Mouse (Mus musculus) midbrain, embryonic 10.5 days (tissue): ENCODE measurements around the gene Cpsf7. TPM values are rescaled to one million over a fixed set of nuclear protein-coding genes. Genes with fewer than 3 reads are reported as not detected.

Source experiments
- DNase-seq: peaks from one replicate; pipeline ENCODE4 v3.0.0-alpha.2; 2017; ENCODE audit warnings: low spot score
- H3K27ac ChIP-seq: fragments of 300-500 bp; sonication (generic); replicated peaks from 2 replicates; pipeline ENCODE4 v1.5.1; 2016; ENCODE audit warnings: mild to moderate bottlenecking
- H3K27me3 ChIP-seq: fragments of 300-500 bp; sonication (generic); 2 replicates; pipeline ENCODE4 v1.6.1; 2016; ENCODE audit warnings: low read depth, mild to moderate bottlenecking; ENCODE audit not compliant: poor library complexity, severe bottlenecking
- H3K36me3 ChIP-seq: fragments of 300-500 bp; sonication (generic); 2 replicates; pipeline ENCODE4 v1.6.1; 2016; ENCODE audit warnings: mild to moderate bottlenecking, moderate library complexity
- H3K4me1 ChIP-seq: fragments of 300-500 bp; sonication (generic); 2 replicates; pipeline ENCODE4 v1.6.1; 2016
- H3K4me3 ChIP-seq: fragments of 300-500 bp; sonication (generic); 2 replicates; pipeline ENCODE4 v1.5.1; 2016; ENCODE audit warnings: mild to moderate bottlenecking, moderate library complexity
- H3K9me3 ChIP-seq: fragments of 300-500 bp; sonication (generic); replicated peaks from 2 replicates; pipeline ENCODE4 v1.6.1; 2016; ENCODE audit warnings: mild to moderate bottlenecking
- WGBS: fragments of 180-500 bp; shearing (Covaris S2); methylation state at CpG from one replicate; pipeline ENCODE4 v1.1.7; 2016; 5-methylcytosine and 5-hydroxymethylcytosine counted together
- polyA plus RNA-seq: library from polyadenylated mRNA; unstranded; fragments of >200 nt; fragmentation: Nextera tagmentation; extraction: Ambion mirVana; gene quantifications from 2 replicates; pipeline ENCODE4 v1.2.1, GENCODE M21; 2016

The Cpsf7 gene
- 57.9 and 63.2 TPM in 2 replicates for polyA plus RNA-seq

- DNase-seq, result peak; percentile 94
- Histone ChIP-seq H3K4me1 (peaks cover 36% of the 10 kb centered on the region), H3K27ac (peak within 1 kb of the TSS; percentile 100), H3K4me3 (peak within 1 kb of the TSS; percentile 98), H3K9me3 (no peaks in the 10 kb centered on the region), H3K27me3 (no peaks in the 10 kb centered on the region), H3K36me3 (peaks cover 37% of the 10 kb centered on the region)
- under 1% methylated on average over 93 of the region's 93 CpGs for WGBS
Measured at GRCm38 (mm10) chr19:10525106-10525901, at the start of gene Cpsf7. Gene Cpsf7, plus strand, starts transcription at chr19:10525266.

GRCm38 (mm10) chr19:10479541-10479940 is 45.5 kb upstream of the Cpsf7 start:
- H3K36me3 ChIP-seq, result no peaks in the 10 kb centered on the region
- WGBS, result 68% methylated on average over 4 of the region's 4 CpGs
- no peak for DNase-seq
- H3K4me1 ChIP-seq, result peaks cover 21% of the 10 kb centered on the region
- H3K27me3 ChIP-seq, result peaks cover 39% of the 10 kb centered on the region
- no peak overlapping the region for H3K4me3 ChIP-seq
- H3K27ac ChIP-seq, result no peak overlapping the region
- no peaks in the 10 kb centered on the region for H3K9me3 ChIP-seq

- peak; percentile 83 for DNase-seq
- WGBS, result 28% methylated on average over 6 of the region's 6 CpGs
- H3K4me1 ChIP-seq, result peaks cover 24% of the 10 kb centered on the region
- H3K36me3 ChIP-seq, result no peaks in the 10 kb centered on the region
- H3K9me3 ChIP-seq, result no peaks in the 10 kb centered on the region
- H3K4me3 ChIP-seq, result no peak within 1 kb of the TSS
- H3K27me3 ChIP-seq, result peaks cover 37% of the 10 kb centered on the region
- H3K27ac ChIP-seq, result no peak within 1 kb of the TSS; the same call in 1 of the 2 replicates
Measured at GRCm38 (mm10) chr19:10482703-10483102, 42.4 kb upstream of the Cpsf7 start, which contains the start of gene Ppp1r32. Gene Ppp1r32, minus strand, starts transcription at chr19:10482928.

- WGBS, result 26% methylated on average over 9 of the region's 9 CpGs
- peaks cover 29% of the 10 kb centered on the region for H3K27me3 ChIP-seq
- H3K27ac ChIP-seq, result no peak overlapping the region
- no peak overlapping the region for H3K4me3 ChIP-seq
- H3K36me3 ChIP-seq, result no peaks in the 10 kb centered on the region
- peaks cover 24% of the 10 kb centered on the region for H3K4me1 ChIP-seq
- DNase-seq, result peak; percentile 65
- no peaks in the 10 kb centered on the region for H3K9me3 ChIP-seq
Measured at GRCm38 (mm10) chr19:10486264-10486738, 38.8 kb upstream of the Cpsf7 start.

- H3K9me3 ChIP-seq, result no peaks in the 10 kb centered on the region
- 94% methylated on average over 1 of the region's 1 CpGs for WGBS
- no peak for DNase-seq
- no peak overlapping the region for H3K4me3 ChIP-seq
- H3K27me3 ChIP-seq, result no peaks in the 10 kb centered on the region
- H3K27ac ChIP-seq, result no peak overlapping the region
- H3K4me1 ChIP-seq, result peaks cover 11% of the 10 kb centered on the region
- peaks cover 17% of the 10 kb centered on the region for H3K36me3 ChIP-seq
Measured at GRCm38 (mm10) chr19:10495670-10496069, 29.4 kb upstream of the Cpsf7 start.

- no peaks in the 10 kb centered on the region for H3K27me3 ChIP-seq
- peaks cover 13% of the 10 kb centered on the region for H3K4me1 ChIP-seq
- H3K27ac ChIP-seq, result no peak overlapping the region
- peaks cover 30% of the 10 kb centered on the region for H3K36me3 ChIP-seq
- no peak for DNase-seq
- no peak overlapping the region for H3K4me3 ChIP-seq
- no peaks in the 10 kb centered on the region for H3K9me3 ChIP-seq
- WGBS, result 62% methylated on average over 2 of the region's 2 CpGs
Measured at GRCm38 (mm10) chr19:10496976-10497375, 28.1 kb upstream of the Cpsf7 start.

- Histone ChIP-seq H3K4me1 (peaks cover 17% of the 10 kb centered on the region), H3K27me3 (no peaks in the 10 kb centered on the region), H3K4me3 (no peak overlapping the region), H3K27ac (no peak overlapping the region), H3K9me3 (no peaks in the 10 kb centered on the region), H3K36me3 (peaks cover 33% of the 10 kb centered on the region)
- no peak for DNase-seq
- WGBS, result 64% methylated on average over 8 of the region's 8 CpGs
Measured at GRCm38 (mm10) chr19:10497512-10498160, 27.4 kb upstream of the Cpsf7 start.

- Histone ChIP-seq H3K27ac (no peak overlapping the region), H3K4me3 (no peak overlapping the region), H3K9me3 (no peaks in the 10 kb centered on the region), H3K4me1 (peaks cover 15% of the 10 kb centered on the region), H3K27me3 (no peaks in the 10 kb centered on the region), H3K36me3 (peaks cover 51% of the 10 kb centered on the region)
- no peak for DNase-seq
- 96% methylated on average over 8 of the region's 8 CpGs for WGBS
Measured at GRCm38 (mm10) chr19:10500581-10500980, 24.5 kb upstream of the Cpsf7 start.

- no peak overlapping the region for H3K27ac ChIP-seq
- 10% methylated on average over 4 of the region's 4 CpGs for WGBS
- no peaks in the 10 kb centered on the region for H3K9me3 ChIP-seq
- H3K4me1 ChIP-seq, result peaks cover 10% of the 10 kb centered on the region
- peaks cover 69% of the 10 kb centered on the region for H3K36me3 ChIP-seq
- DNase-seq, result peak; percentile 61
- H3K27me3 ChIP-seq, result no peaks in the 10 kb centered on the region
- no peak overlapping the region for H3K4me3 ChIP-seq
Measured at GRCm38 (mm10) chr19:10502571-10502970, 22.5 kb upstream of the Cpsf7 start.

GRCm38 (mm10) chr19:10510759-10511330 is 14.2 kb upstream of the Cpsf7 start:
- no peak overlapping the region for H3K4me3 ChIP-seq
- H3K27me3 ChIP-seq, result no peaks in the 10 kb centered on the region
- H3K27ac ChIP-seq, result no peak overlapping the region
- H3K9me3 ChIP-seq, result no peaks in the 10 kb centered on the region
- WGBS, result 86% methylated on average over 6 of the region's 6 CpGs
- H3K36me3 ChIP-seq, result peaks cover 79% of the 10 kb centered on the region
- no peaks in the 10 kb centered on the region for H3K4me1 ChIP-seq
- no peak for DNase-seq

- DNase-seq, result no peak
- no peaks in the 10 kb centered on the region for H3K27me3 ChIP-seq
Measured at GRCm38 (mm10) chr19:10520355-10520754, 4.7 kb upstream of the Cpsf7 start.

GRCm38 (mm10) chr19:10521926-10522325 is 3.1 kb upstream of the Cpsf7 start:
- Histone ChIP-seq H3K4me3 (no peak overlapping the region), H3K36me3 (peaks cover 15% of the 10 kb centered on the region), H3K27me3 (no peaks in the 10 kb centered on the region), H3K27ac (no peak overlapping the region), H3K9me3 (no peaks in the 10 kb centered on the region), H3K4me1 (peaks cover 27% of the 10 kb centered on the region)
- no peak for DNase-seq
- 81% methylated on average over 1 of the region's 1 CpGs for WGBS

More at GRCm38 (mm10) chr19:10520355-10520754, 4.7 kb upstream of the Cpsf7 start:
- Histone ChIP-seq H3K27ac (no peak overlapping the region), H3K4me3 (no peak overlapping the region), H3K9me3 (no peaks in the 10 kb centered on the region), H3K4me1 (peaks cover 18% of the 10 kb centered on the region), H3K36me3 (peaks cover 27% of the 10 kb centered on the region)
- 35% methylated on average over 1 of the region's 1 CpGs for WGBS
